Mouse (Mus musculus) kidney, embryonic 15.5 days (tissue): ENCODE measurements around the gene Rnf187. TPM values are rescaled to one million over a fixed set of nuclear protein-coding genes. Genes with fewer than 3 reads are reported as not detected.
A peak's percentile ranks its signal among the peaks of the same experiment; 100 is the strongest.

Experiments
- ATAC-seq: fragments of 200-750 bp; cut with Nextera tagmentation; replicated peaks from 2 replicates; pipeline ENCODE4 v1.8.0; 2017; ENCODE audit warnings: moderate TSS enrichment; ENCODE audit not compliant: low FRiP score
- H3K27ac ChIP-seq: fragments of 300-500 bp; sonication (generic); 2 replicates; pipeline ENCODE4 v1.5.1; 2015; ENCODE audit warnings: mild to moderate bottlenecking, inconsistent platforms
- H3K27me3 ChIP-seq: fragments of 300-500 bp; sonication (generic); 2 replicates; pipeline ENCODE4 v1.6.1; 2015; ENCODE audit warnings: inconsistent platforms
- H3K36me3 ChIP-seq: fragments of 300-500 bp; sonication (generic); 2 replicates; pipeline ENCODE4 v1.6.1; 2015; ENCODE audit warnings: inconsistent platforms
- H3K4me1 ChIP-seq: fragments of 300-500 bp; sonication (generic); 2 replicates; pipeline ENCODE4 v1.6.1; 2015; ENCODE audit warnings: inconsistent platforms
- H3K4me2 ChIP-seq: fragments of 300-500 bp; sonication (generic); 2 replicates; pipeline ENCODE4 v1.6.1; 2015; ENCODE audit warnings: moderate library complexity, mild to moderate bottlenecking, inconsistent platforms
- H3K4me3 ChIP-seq: fragments of 300-500 bp; sonication (generic); replicated peaks from 2 replicates; pipeline ENCODE4 v1.5.1; 2015; ENCODE audit warnings: mild to moderate bottlenecking, inconsistent platforms
- H3K9ac ChIP-seq: fragments of 300-500 bp; sonication (generic); 2 replicates; pipeline ENCODE4 v1.6.1; 2015; ENCODE audit warnings: mild to moderate bottlenecking, inconsistent platforms
- H3K9me3 ChIP-seq: fragments of 300-500 bp; sonication (generic); replicated peaks from 2 replicates; pipeline ENCODE4 v1.6.1; 2016; ENCODE audit warnings: inconsistent platforms
- WGBS: fragments of 180-500 bp; shearing (Covaris S2); methylation state at CpG from one replicate; pipeline ENCODE4 v1.1.7; 2015; ENCODE audit warnings: mixed read lengths; 5-methylcytosine and 5-hydroxymethylcytosine counted together
- polyA plus RNA-seq: library from polyadenylated mRNA; unstranded; fragments of >200 nt; fragmentation: Nextera tagmentation; extraction: Ambion mirVana; gene quantifications from 2 replicates; pipeline ENCODE4 v1.2.1, GENCODE M21; 2015

Rnf187 gene
- polyA plus RNA-seq, 1 experiment from 2014 or later, result 247 TPM

DNA sequence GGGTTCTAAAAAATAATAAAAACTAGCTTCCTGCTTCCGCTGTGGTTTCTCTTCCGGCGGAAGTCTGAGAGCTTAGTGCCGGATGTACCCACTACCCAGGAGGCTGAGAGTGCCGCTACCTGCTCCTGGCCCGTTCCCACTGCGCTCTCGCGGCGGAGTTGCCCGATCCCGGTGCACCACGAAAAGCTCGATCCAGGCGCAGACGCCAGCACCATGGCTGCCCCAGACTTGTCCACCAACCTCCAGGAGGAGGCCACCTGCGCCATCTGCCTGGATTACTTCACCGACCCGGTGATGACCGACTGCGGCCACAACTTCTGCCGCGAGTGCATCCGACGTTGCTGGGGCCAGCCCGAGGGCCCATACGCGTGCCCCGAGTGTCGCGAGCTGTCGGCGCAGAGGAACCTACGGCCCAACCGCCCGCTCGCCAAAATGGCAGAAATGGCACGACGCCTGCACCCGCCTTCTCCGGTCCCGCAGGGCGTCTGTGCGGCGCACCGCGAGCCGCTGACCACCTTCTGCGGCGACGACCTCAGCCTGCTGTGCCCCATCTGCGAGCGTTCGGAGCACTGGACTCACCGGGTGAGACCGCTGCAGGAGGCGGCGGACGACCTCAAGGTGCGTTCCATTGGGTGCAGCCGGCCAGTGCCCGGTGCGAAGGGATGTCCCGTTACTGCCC lies 39.5 kb upstream of the Rnf187 start, which contains the start of gene Trim11:
Trim11 (plus strand) TSS at position 67 of the 679 bp plus-strand sequence.
- Histone ChIP-seq H3K36me3 (peaks cover 19% of the 10 kb centered on the region), H3K9ac (peak within 1 kb of the TSS; percentile 90), H3K9me3 (no peaks in the 10 kb centered on the region), H3K27ac (peak within 1 kb of the TSS; percentile 92), H3K4me3 (peak within 1 kb of the TSS; percentile 98), H3K4me1 (peaks cover 50% of the 10 kb centered on the region), H3K4me2 (peak within 1 kb of the TSS; percentile 85), H3K27me3 (no peaks in the 10 kb centered on the region)
- under 1% methylated on average over 64 of the region's 64 CpGs for WGBS
- ATAC-seq, result peak; percentile 69

DNA sequence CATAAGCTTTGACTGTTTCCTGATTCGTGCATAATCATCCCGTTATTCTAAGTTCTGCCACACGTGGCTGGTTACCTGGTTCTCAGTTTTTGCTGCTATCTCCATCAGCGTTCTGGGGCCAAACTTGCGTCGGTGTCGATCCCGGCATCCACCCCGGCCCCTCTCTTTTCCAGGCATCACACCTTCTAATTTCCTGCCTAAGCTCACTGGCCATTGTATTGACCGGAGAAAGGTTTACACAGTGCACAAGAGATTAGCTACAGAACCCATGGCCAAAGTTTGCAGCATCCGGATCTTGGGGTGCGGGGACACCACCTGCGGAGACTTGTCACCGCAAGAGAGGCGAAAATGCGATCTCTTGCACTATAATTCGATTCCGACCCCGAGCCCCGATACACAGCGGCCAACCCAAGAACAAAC lies 38.9 kb upstream of the Rnf187 start:
- Histone ChIP-seq H3K4me3 (peak overlapping the region; percentile 98), H3K4me2 (peak overlapping the region; percentile 85), H3K4me1 (peaks cover 50% of the 10 kb centered on the region), H3K9ac (peak overlapping the region; percentile 90), H3K27me3 (no peaks in the 10 kb centered on the region), H3K27ac (peak overlapping the region; percentile 92), H3K36me3 (peaks cover 15% of the 10 kb centered on the region), H3K9me3 (no peaks in the 10 kb centered on the region)
- ATAC-seq, result 0 out of 2 replicates have a peak, but pooled peaks have one; percentile 3
- WGBS, result under 1% methylated on average over 21 of the region's 21 CpGs

DNA sequence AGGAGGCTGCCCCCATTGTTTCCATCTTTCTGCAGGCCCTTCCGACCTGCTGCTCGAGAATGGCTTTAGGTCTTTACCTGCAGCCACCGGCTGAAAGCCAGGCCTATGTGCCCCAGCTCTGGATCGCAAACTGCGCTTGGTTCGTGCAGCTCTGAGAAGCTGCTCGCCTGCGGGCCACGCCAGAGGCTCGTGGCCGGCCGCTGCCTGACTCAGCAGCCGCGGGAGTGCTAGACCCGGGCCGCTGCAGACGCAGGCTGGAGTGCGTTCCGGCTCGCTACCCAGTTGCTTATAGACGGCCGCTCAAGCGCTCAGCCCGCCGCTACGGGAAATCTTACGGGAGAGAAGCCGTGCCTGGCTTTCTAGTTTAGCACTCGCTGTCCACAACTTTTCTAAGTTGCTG lies 38.4 kb upstream of the Rnf187 start:
- H3K4me3 ChIP-seq, result peak overlapping the region; percentile 98
- H3K36me3 ChIP-seq, result peaks cover 13% of the 10 kb centered on the region
- peak overlapping the region; percentile 92 for H3K27ac ChIP-seq
- H3K9me3 ChIP-seq, result no peaks in the 10 kb centered on the region
- peak overlapping the region; percentile 85 for H3K4me2 ChIP-seq
- no peaks in the 10 kb centered on the region for H3K27me3 ChIP-seq
- peaks cover 48% of the 10 kb centered on the region for H3K4me1 ChIP-seq
- under 1% methylated on average over 29 of the region's 29 CpGs for WGBS
- ATAC-seq, result 0 out of 2 replicates have a peak, but pooled peaks have one; percentile 24
- H3K9ac ChIP-seq, result peak overlapping the region; percentile 90

DNA sequence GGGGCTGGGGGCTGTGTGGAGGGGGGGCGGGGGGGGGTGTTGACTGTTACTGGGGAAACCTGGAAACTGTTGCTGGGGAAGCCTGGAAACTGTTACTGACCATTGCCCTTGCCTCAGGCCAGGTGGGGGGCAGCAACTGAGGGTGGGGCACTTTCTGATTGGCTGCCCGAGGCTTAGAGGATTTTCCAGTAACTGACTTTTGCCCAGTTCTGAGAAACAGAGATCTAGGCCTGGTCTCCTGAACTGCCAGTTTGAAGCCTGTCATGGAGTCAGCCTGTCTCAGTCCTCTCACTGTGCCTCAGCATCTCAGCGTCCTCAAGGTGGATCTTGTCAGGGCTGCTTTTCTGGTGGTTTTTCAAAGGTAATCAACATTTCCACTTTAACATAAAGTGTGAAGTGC lies 35.7 kb upstream of the Rnf187 start:
- Histone ChIP-seq H3K36me3 (peaks cover 15% of the 10 kb centered on the region), H3K4me1 (peaks cover 39% of the 10 kb centered on the region), H3K4me3 (no peak overlapping the region), H3K9me3 (no peaks in the 10 kb centered on the region), H3K27me3 (no peaks in the 10 kb centered on the region), H3K27ac (no peak overlapping the region), H3K9ac (no peak overlapping the region), H3K4me2 (no peak overlapping the region)
- 93% methylated on average over 3 of the region's 3 CpGs for WGBS
- no peak for ATAC-seq

- H3K9me3 ChIP-seq, result no peaks in the 10 kb centered on the region
- peaks cover 21% of the 10 kb centered on the region for H3K36me3 ChIP-seq
- no peaks in the 10 kb centered on the region for H3K27me3 ChIP-seq
- peaks cover 38% of the 10 kb centered on the region for H3K4me1 ChIP-seq
- no peak overlapping the region for H3K4me2 ChIP-seq
- H3K4me3 ChIP-seq, result no peak overlapping the region
- no peak overlapping the region for H3K9ac ChIP-seq
- H3K27ac ChIP-seq, result no peak overlapping the region
- no peak for ATAC-seq
- WGBS, result 92% methylated on average over 3 of the region's 3 CpGs
Measured at GRCm38 (mm10) chr11:58971796-58972195, 33.1 kb upstream of the Rnf187 start.

DNA sequence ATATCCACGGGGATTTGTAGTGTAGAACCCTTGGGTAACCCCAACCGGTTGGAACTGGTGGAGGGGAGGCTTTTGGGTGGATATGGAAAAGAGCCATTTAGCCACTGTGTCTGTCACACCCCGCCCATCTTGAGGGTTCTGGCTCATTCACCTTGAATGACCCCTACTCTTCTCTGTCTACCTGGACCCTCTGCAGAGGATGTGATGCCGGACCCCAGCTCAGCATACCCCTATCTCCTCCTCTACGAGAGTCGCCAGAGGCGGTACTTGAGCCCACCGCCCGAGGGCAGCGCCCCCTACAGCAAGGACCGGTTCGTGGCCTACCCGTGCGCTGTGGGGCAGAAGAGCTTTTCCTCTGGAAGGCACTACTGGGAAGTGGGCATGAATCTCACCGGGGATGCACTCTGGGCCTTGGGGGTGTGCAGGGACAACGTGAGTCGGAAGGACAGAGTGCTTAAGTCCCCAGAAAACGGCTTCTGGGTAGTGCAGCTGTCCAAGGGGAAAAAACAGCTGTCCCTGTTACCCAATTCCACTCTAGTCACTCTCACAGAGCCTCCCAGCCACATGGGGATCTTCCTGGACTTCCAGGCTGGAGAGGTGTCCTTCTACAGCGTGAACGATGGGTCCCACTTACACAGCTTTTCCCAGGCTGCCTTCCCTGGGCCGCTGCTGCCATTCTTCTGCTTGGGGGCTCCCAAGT lies 32.3 kb upstream of the Rnf187 start:
- ATAC-seq, result no peak
- H3K4me3 ChIP-seq, result no peak overlapping the region
- no peaks in the 10 kb centered on the region for H3K9me3 ChIP-seq
- H3K27ac ChIP-seq, result peak overlapping the region; percentile 85
- H3K9ac ChIP-seq, result no peak overlapping the region
- peaks cover 40% of the 10 kb centered on the region for H3K4me1 ChIP-seq
- H3K36me3 ChIP-seq, result peaks cover 21% of the 10 kb centered on the region
- no peaks in the 10 kb centered on the region for H3K27me3 ChIP-seq
- no peak overlapping the region for H3K4me2 ChIP-seq
- WGBS, result 89% methylated on average over 21 of the region's 21 CpGs

- H3K36me3 ChIP-seq, result peaks cover 19% of the 10 kb centered on the region
- no peaks in the 10 kb centered on the region for H3K9me3 ChIP-seq
- H3K4me3 ChIP-seq, result no peak overlapping the region
- no peaks in the 10 kb centered on the region for H3K27me3 ChIP-seq
- WGBS, result 55% methylated on average over 6 of the region's 6 CpGs
- peak overlapping the region; percentile 85 for H3K27ac ChIP-seq
- peak; percentile 83 for ATAC-seq
- H3K9ac ChIP-seq, result no peak overlapping the region
- peaks cover 46% of the 10 kb centered on the region for H3K4me1 ChIP-seq
- peak overlapping the region; percentile 37 for H3K4me2 ChIP-seq
Measured at GRCm38 (mm10) chr11:58969659-58970058, 30.9 kb upstream of the Rnf187 start.

DNA sequence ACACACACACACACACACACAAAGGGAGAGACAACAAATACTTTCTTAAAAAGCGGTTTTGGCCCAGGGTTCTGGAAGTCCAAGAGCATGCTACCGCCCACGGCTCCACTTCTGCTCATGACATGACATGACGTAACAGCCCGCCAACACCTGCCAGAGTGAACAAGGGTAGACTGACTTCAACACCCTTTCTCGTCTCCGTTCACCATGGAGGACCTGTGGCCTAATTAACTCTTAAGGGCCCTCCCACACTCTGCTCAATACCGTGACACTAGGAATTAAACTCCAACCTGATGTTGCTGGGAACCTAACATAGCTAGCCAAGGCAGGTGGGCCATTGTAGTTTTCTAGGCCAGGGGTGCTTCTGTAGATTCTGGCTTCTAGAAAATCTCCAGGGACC lies 30.3 kb upstream of the Rnf187 start:
- Histone ChIP-seq H3K4me2 (peak overlapping the region; percentile 37), H3K27ac (peak overlapping the region; percentile 85), H3K9ac (no peak overlapping the region), H3K4me3 (no peak overlapping the region), H3K9me3 (no peaks in the 10 kb centered on the region), H3K4me1 (peaks cover 47% of the 10 kb centered on the region), H3K27me3 (no peaks in the 10 kb centered on the region), H3K36me3 (peaks cover 16% of the 10 kb centered on the region)
- 65% methylated on average over 8 of the region's 8 CpGs for WGBS
- peak; percentile 57 for ATAC-seq

- Histone ChIP-seq H3K4me3 (no peak overlapping the region), H3K27ac (peak overlapping the region; percentile 85), H3K36me3 (peaks cover 16% of the 10 kb centered on the region), H3K9me3 (no peaks in the 10 kb centered on the region), H3K4me1 (peaks cover 50% of the 10 kb centered on the region), H3K27me3 (0 out of 2 replicates have a peak, but pooled peaks cover 4% of the 10 kb centered on the region), H3K9ac (no peak overlapping the region), H3K4me2 (no peak overlapping the region)
- 0 out of 2 replicates have a peak, but pooled peaks have one; percentile 13 for ATAC-seq
- WGBS, result 82% methylated on average over 7 of the region's 7 CpGs
Measured at GRCm38 (mm10) chr11:58968551-58968950, 29.8 kb upstream of the Rnf187 start.

DNA sequence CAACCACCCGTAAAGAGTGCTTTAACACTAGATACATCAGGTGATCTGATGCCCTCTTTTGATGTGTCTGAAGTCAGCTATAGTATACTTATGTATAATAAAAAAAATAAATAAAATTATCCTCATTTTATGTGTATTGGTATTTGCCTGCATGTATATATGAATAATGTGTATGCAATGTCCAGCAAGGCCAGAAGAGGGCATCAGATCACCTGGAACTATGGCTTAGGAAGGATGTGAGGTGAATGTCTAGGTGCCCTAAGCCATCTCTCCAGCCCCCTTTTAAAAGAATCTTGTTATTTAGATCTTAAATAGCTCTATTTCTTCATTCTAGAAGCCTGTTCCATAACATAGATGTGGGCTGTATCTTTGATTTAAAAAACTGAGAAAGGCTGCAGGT lies 28.6 kb upstream of the Rnf187 start:
- Histone ChIP-seq H3K4me3 (no peak overlapping the region), H3K4me2 (no peak overlapping the region), H3K27me3 (peaks cover 14% of the 10 kb centered on the region; the same call in 1 of the 2 replicates), H3K9me3 (no peaks in the 10 kb centered on the region), H3K36me3 (peaks cover 13% of the 10 kb centered on the region), H3K27ac (no peak overlapping the region), H3K4me1 (peaks cover 53% of the 10 kb centered on the region), H3K9ac (no peak overlapping the region)
- no peak for ATAC-seq
- WGBS, result 91% methylated on average over 1 of the region's 1 CpGs

DNA sequence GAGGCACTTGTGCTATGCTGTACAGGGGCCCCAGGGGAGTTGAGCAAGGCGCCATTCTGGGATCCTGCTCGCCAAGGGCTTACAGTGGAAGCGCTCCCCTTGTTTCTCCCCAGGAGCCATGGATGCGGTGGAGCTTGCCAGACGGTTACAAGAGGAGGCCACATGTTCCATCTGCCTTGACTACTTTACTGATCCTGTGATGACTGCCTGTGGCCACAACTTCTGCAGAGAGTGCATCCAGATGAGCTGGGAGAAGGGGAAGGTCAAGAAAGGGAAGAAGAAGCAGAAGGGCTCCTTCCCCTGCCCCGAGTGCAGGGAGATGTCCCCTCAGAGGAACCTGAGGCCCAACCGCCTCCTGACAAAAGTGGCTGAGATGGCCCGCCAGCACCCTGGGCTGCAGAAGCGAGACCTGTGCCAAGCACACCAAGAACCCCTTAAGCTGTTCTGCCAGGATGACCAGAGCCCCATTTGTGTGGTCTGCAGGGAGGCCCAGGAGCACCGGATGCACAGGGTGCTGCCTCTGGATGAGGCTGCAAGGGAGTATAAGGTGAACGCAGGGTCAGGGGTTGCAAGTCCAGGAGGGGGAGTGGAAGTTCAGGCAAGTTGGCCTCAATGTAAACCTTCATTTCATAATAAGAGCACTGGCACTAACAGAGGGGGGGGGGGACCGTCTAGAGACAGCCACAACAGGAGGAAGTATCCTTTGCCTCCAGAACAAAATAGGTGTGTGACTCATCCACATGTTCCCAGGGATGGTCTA lies 26.5 kb upstream of the Rnf187 start:
- Histone ChIP-seq H3K9ac (0 out of 2 replicates have a peak overlapping the region, but pooled peaks have one; percentile 1), H3K9me3 (peaks cover 4% of the 10 kb centered on the region; the same call in 1 of the 2 replicates)
- no peak for ATAC-seq

More for the DNA sequence above, 26.5 kb upstream of the Rnf187 start:
- 0 out of 2 replicates have a peak overlapping the region, but pooled peaks have one; percentile 10 for H3K4me2 ChIP-seq
- H3K4me3 ChIP-seq, result no peak overlapping the region
- H3K4me1 ChIP-seq, result peaks cover 46% of the 10 kb centered on the region
- 23% methylated on average over 12 of the region's 12 CpGs for WGBS
- peaks cover 6% of the 10 kb centered on the region; the same call in 1 of the 2 replicates for H3K36me3 ChIP-seq
- peaks cover 26% of the 10 kb centered on the region; the same call in 1 of the 2 replicates for H3K27me3 ChIP-seq
- H3K27ac ChIP-seq, result peak overlapping the region; percentile 59
